Mouse (Mus musculus) erythroblast, embryonic 14.5 days (primary cell): ENCODE measurements around the gene Sh3gl1.

Source experiments
- GATA1 ChIP-seq: IDR thresholded peaks from 2 replicates; pipeline ENCODE4 v1.6.1; 2012; ENCODE audit warnings: low read length, inconsistent platforms, mixed read lengths
- TAL1 ChIP-seq: IDR thresholded peaks from 3 replicates; pipeline ENCODE4 v1.6.1; 2012; ENCODE audit warnings: low read length, inconsistent platforms, mixed read lengths

- TF ChIP-seq GATA1 (no peak), TAL1 (no peak)
Measured at GRCm38 (mm10) chr17:56024931-56025330, 11.5 kb downstream of the Sh3gl1 start.
